ENCODE assay signal across 10 mouse cellular contexts in genomic region chr4:33497657-33498056, GRCm38 (mm10).
"Had no signal": no experiment of that assay in that cellular context is flagged by ENCODE, and none has a peak within 500 bp of the region (broad histone marks: within the 10 kb centered on the region; RNA-seq: fewer than 3 reads in every experiment).

No protein-coding gene starts in this region.

- ATAC-seq: lung, postnatal 0 days had no signal

- H3K4me3 ChIP-seq: limb, embryonic 13.5 days; neural tube, embryonic 12.5 days had no signal

- H3K4me2 ChIP-seq: limb, embryonic 13.5 days; neural tube, embryonic 12.5 days had no signal

- H3K9me3 ChIP-seq: neural tube, embryonic 12.5 days had no signal

- DNase-seq: left cerebral cortex, postnatal 4 days; lung, adult 2 months; lung, postnatal 36 days; thymus, postnatal 4 days had no signal

- H3K4me1 ChIP-seq: limb, embryonic 13.5 days; neural tube, embryonic 12.5 days had no signal

- H3K27me3 ChIP-seq: limb, embryonic 13.5 days; neural tube, embryonic 12.5 days had no signal

- H3K27ac ChIP-seq: kidney, postnatal 0 days; limb, embryonic 13.5 days; liver, embryonic 14.5 days; neural tube, embryonic 12.5 days; stomach, postnatal 0 days had no signal

- H3K9ac ChIP-seq: limb, embryonic 13.5 days; liver, embryonic 14.5 days; neural tube, embryonic 12.5 days had no signal
